Mouse (Mus musculus): ENCODE measurements around the gene Lrrc8d. TPM values are rescaled to one million over a fixed set of nuclear protein-coding genes. Genes with fewer than 3 reads are reported as not detected.

Lrrc8d gene
- polyA plus RNA-seq, 1 experiment, result 5.7 TPM

DNA sequence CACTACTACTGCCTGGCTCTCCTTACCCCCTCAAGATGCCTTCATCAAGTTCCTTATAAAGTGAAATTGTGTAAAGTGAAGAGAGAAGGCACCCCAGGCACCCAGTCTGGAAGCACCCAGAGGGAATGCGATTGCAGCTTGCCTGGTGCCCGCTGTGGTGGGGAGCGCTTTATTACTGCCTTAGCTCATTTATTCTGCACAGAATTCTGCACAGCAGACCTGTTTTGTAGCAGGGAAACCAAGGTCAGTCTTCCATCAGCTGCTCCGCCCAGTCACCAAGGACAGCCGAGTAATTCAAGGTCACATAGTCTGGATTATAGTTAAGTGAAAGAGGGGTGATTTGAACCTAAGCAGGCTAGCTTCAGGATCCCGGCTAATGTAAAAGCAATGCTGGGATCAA, 14.7 kb downstream of the Lrrc8d start:
- no peaks in the 10 kb centered on the region for H3K27me3 ChIP-seq (ENCODE audit: control insufficient read depth, insufficient read depth, low read length)
- no peak overlapping the region for H3K27ac ChIP-seq (ENCODE audit: control insufficient read depth, insufficient read depth, low read length)
- 97% methylated on average over 6 of the region's 6 CpGs for WGBS
- no peaks in the 10 kb centered on the region for H3K36me3 ChIP-seq (ENCODE audit: control insufficient read depth, insufficient read depth, low read length)
- no peak overlapping the region for H3K4me3 ChIP-seq (ENCODE audit: control insufficient read depth, insufficient read depth, low read length)
- TF ChIP-seq CTCF (IDR thresholded peaks at IDR 0.05; ENCODE audit: borderline replicate concordance, control insufficient read depth, extremely low read depth, insufficient read depth, low read length, poor library complexity) (no peak), POLR2A (IDR thresholded peaks at IDR 0.05; ENCODE audit: control insufficient read depth, extremely low read depth, insufficient read depth, low read length, poor library complexity) (no peak)
- DNase-seq, result no peak
- H3K4me1 ChIP-seq (replicated peaks; ENCODE audit: control insufficient read depth, insufficient read depth, low read length), result peaks cover 33% of the 10 kb centered on the region

DNA sequence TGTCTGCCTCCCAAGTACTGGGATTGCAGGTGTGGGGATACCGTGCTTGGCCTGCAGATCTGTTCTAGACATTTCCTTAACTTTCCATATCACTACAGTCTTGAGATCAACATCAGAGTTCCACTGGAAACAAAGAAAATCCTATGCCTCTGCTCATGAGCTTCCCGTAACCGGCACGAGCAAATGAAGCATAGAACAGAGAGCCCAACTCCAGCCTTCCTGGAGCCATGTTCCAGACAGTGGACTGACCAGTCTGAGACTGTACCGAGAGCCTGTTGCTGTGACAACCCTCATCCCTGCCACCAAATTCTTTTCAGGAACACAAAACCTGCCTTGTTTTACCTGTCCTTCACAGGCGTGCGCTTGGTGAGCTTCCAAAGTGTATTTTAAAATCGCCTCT, 15.3 kb downstream of the Lrrc8d start:
- Histone ChIP-seq H3K27ac (ENCODE audit: control insufficient read depth, insufficient read depth, low read length) (no peak overlapping the region), H3K4me1 (replicated peaks; ENCODE audit: control insufficient read depth, insufficient read depth, low read length) (peaks cover 32% of the 10 kb centered on the region), H3K27me3 (ENCODE audit: control insufficient read depth, insufficient read depth, low read length) (no peaks in the 10 kb centered on the region), H3K36me3 (ENCODE audit: control insufficient read depth, insufficient read depth, low read length) (no peaks in the 10 kb centered on the region), H3K4me3 (ENCODE audit: control insufficient read depth, insufficient read depth, low read length) (no peak overlapping the region)
- TF ChIP-seq POLR2A (IDR thresholded peaks at IDR 0.05; ENCODE audit: control insufficient read depth, extremely low read depth, insufficient read depth, low read length, poor library complexity), result no peak
- no peak for TF ChIP-seq CTCF (IDR thresholded peaks at IDR 0.05; ENCODE audit: borderline replicate concordance, control insufficient read depth, extremely low read depth, insufficient read depth, low read length, poor library complexity)
- DNase-seq, result no peak
- WGBS, result 82% methylated on average over 8 of the region's 8 CpGs

DNA sequence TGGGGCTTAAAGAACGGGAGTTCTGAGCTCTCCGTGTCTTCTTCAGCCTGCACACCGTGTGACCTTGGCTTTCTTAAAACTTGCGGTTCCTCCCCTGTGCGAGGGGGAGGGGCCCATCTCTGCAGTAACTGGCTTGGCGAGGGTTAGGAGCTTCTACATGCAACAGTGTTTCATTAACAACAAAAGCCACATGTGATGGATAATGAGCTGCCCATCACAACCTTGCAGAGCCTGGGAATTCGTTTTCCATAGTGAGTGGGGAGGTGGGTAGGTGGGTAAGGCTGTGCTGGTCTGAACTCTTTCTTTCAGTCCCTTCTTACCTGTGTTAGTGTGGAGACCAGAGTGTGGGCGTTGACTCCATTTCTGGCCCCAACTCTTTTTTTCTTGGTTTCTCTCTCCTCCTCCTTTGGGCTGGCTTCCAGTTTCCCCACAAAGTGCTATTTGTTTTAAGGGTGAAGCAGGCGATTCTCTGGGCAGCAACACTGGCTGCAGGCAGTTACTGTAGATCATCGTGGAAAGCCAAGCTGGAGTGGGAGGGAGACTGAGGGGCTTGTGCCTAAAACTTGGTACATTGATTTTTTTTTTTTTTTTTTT, 15.9 kb downstream of the Lrrc8d start:
- TF ChIP-seq POLR2A (IDR thresholded peaks at IDR 0.05; ENCODE audit: control insufficient read depth, extremely low read depth, insufficient read depth, low read length, poor library complexity) (no peak), CTCF (IDR thresholded peaks at IDR 0.05; ENCODE audit: borderline replicate concordance, control insufficient read depth, extremely low read depth, insufficient read depth, low read length, poor library complexity) (no peak)
- no peak overlapping the region for H3K27ac ChIP-seq (ENCODE audit: control insufficient read depth, insufficient read depth, low read length)
- no peaks in the 10 kb centered on the region for H3K36me3 ChIP-seq (ENCODE audit: control insufficient read depth, insufficient read depth, low read length)
- peaks cover 32% of the 10 kb centered on the region for H3K4me1 ChIP-seq (replicated peaks; ENCODE audit: control insufficient read depth, insufficient read depth, low read length)
- peak; percentile 53 for DNase-seq
- H3K4me3 ChIP-seq (ENCODE audit: control insufficient read depth, insufficient read depth, low read length), result no peak overlapping the region
- H3K27me3 ChIP-seq (ENCODE audit: control insufficient read depth, insufficient read depth, low read length), result no peaks in the 10 kb centered on the region
- 19% methylated on average over 10 of the region's 10 CpGs for WGBS

- H3K36me3 ChIP-seq (ENCODE audit: control insufficient read depth, insufficient read depth, low read length), result no peaks in the 10 kb centered on the region
- H3K27me3 ChIP-seq (ENCODE audit: control insufficient read depth, insufficient read depth, low read length), result no peaks in the 10 kb centered on the region
- no peak overlapping the region for H3K27ac ChIP-seq (ENCODE audit: control insufficient read depth, insufficient read depth, low read length)
- H3K4me1 ChIP-seq (replicated peaks; ENCODE audit: control insufficient read depth, insufficient read depth, low read length), result peaks cover 28% of the 10 kb centered on the region
- WGBS, result 90% methylated on average over 7 of the region's 7 CpGs
- no peak overlapping the region for H3K4me3 ChIP-seq (ENCODE audit: control insufficient read depth, insufficient read depth, low read length)
- TF ChIP-seq CTCF (IDR thresholded peaks at IDR 0.05; ENCODE audit: borderline replicate concordance, control insufficient read depth, extremely low read depth, insufficient read depth, low read length, poor library complexity), result no peak
- no peak for TF ChIP-seq POLR2A (IDR thresholded peaks at IDR 0.05; ENCODE audit: control insufficient read depth, extremely low read depth, insufficient read depth, low read length, poor library complexity)
- DNase-seq, result no peak
These were observed 17.5 kb downstream of the Lrrc8d start for GRCm38 (mm10) chr5:105717294-105717693.

GRCm38 (mm10) chr5:105718138-105718670, 18.4 kb downstream of the Lrrc8d start:
- TF ChIP-seq CTCF (IDR thresholded peaks at IDR 0.05; ENCODE audit: borderline replicate concordance, control insufficient read depth, extremely low read depth, insufficient read depth, low read length, poor library complexity), result no peak
- no peak for TF ChIP-seq POLR2A (IDR thresholded peaks at IDR 0.05; ENCODE audit: control insufficient read depth, extremely low read depth, insufficient read depth, low read length, poor library complexity)

DNA sequence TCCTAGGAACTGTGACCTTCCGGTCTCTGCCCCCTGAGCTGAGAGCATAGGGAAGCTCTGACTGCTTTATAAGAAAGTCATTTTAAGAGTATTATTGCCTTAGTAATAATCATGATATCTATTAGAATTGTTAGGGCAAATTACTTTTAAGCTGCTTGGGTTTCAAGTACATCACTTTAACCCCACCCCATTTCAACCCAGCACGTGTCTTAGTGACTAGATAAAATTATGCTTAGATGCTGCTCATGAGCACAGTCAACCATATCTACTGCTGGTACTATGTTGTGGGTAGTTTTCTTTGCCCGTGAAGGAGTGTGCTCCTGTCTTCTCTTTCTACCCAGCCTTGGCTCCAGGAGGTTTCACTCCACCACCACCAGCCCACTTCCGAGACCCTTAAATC, 21.5 kb downstream of the Lrrc8d start:
- 94% methylated on average over 4 of the region's 4 CpGs for WGBS
- H3K4me3 ChIP-seq (ENCODE audit: control insufficient read depth, insufficient read depth, low read length), result no peak overlapping the region

More at GRCm38 (mm10) chr5:105718138-105718670, 18.4 kb downstream of the Lrrc8d start:
- Histone ChIP-seq H3K4me3 (ENCODE audit: control insufficient read depth, insufficient read depth, low read length) (no peak overlapping the region), H3K4me1 (replicated peaks; ENCODE audit: control insufficient read depth, insufficient read depth, low read length) (peaks cover 28% of the 10 kb centered on the region), H3K36me3 (ENCODE audit: control insufficient read depth, insufficient read depth, low read length) (no peaks in the 10 kb centered on the region), H3K27ac (ENCODE audit: control insufficient read depth, insufficient read depth, low read length) (no peak overlapping the region), H3K27me3 (ENCODE audit: control insufficient read depth, insufficient read depth, low read length) (no peaks in the 10 kb centered on the region)
- 12% methylated on average over 11 of the region's 11 CpGs for WGBS
- DNase-seq, result no peak

More for the DNA sequence above, 21.5 kb downstream of the Lrrc8d start:
- Histone ChIP-seq H3K36me3 (ENCODE audit: control insufficient read depth, insufficient read depth, low read length) (no peaks in the 10 kb centered on the region), H3K4me1 (replicated peaks; ENCODE audit: control insufficient read depth, insufficient read depth, low read length) (peaks cover 13% of the 10 kb centered on the region), H3K27ac (ENCODE audit: control insufficient read depth, insufficient read depth, low read length) (no peak overlapping the region), H3K27me3 (ENCODE audit: control insufficient read depth, insufficient read depth, low read length) (no peaks in the 10 kb centered on the region)
- no peak for DNase-seq
- TF ChIP-seq POLR2A (IDR thresholded peaks at IDR 0.05; ENCODE audit: control insufficient read depth, extremely low read depth, insufficient read depth, low read length, poor library complexity) (no peak), CTCF (IDR thresholded peaks at IDR 0.05; ENCODE audit: borderline replicate concordance, control insufficient read depth, extremely low read depth, insufficient read depth, low read length, poor library complexity) (no peak)

Data from thymus, adult 2 months (tissue).